Mouse (Mus musculus) heart, postnatal 4 days (tissue): ENCODE measurements around the gene Rex1bd. TPM values are rescaled to one million over a fixed set of nuclear protein-coding genes. Genes with fewer than 3 reads are reported as not detected.

Experiments
- DNase-seq: peaks from one replicate; pipeline ENCODE4 v3.0.0; 2021
- total RNA-seq, 2 experiments: library from RNA; stranded (reverse); gene quantifications; 2 replicates each; pipeline ENCODE4 v1.2.3; 2021

Rex1bd gene
- total RNA-seq, 2 experiments from 2014 or later: 96.9 to 109 TPM

GRCm38 (mm10) chr8:70476333-70477268 is 30.0 kb downstream of the Rex1bd start, which contains the start of gene Klhl26:
Gene Klhl26, minus strand, starts transcription at chr8:70476968.
- DNase-seq: peak; percentile 97

GRCm38 (mm10) chr8:70471856-70472255 is 34.7 kb downstream of the Rex1bd start:
- no peak for DNase-seq

- no peak for DNase-seq
These were observed 36.6 kb downstream of the Rex1bd start for GRCm38 (mm10) chr8:70469938-70470337.

GRCm38 (mm10) chr8:70469295-70469916 is 37.1 kb downstream of the Rex1bd start:
- no peak for DNase-seq

- no peak for DNase-seq
These were observed 37.8 kb downstream of the Rex1bd start for GRCm38 (mm10) chr8:70468733-70469132.

GRCm38 (mm10) chr8:70467907-70468306 is 38.6 kb downstream of the Rex1bd start:
- DNase-seq: no peak

- DNase-seq: peak; percentile 30
These were observed 39.3 kb downstream of the Rex1bd start for GRCm38 (mm10) chr8:70467229-70467725.

- DNase-seq: peak; percentile 60
These were observed 39.8 kb downstream of the Rex1bd start for GRCm38 (mm10) chr8:70466771-70467170.

GRCm38 (mm10) chr8:70466305-70466704 is 40.2 kb downstream of the Rex1bd start:
- DNase-seq: no peak

GRCm38 (mm10) chr8:70465701-70466100 is 40.9 kb downstream of the Rex1bd start:
- DNase-seq: no peak

GRCm38 (mm10) chr8:70464162-70464561 is 42.4 kb downstream of the Rex1bd start:
- no peak for DNase-seq

- DNase-seq: peak; percentile 58
These were observed 43.2 kb downstream of the Rex1bd start for GRCm38 (mm10) chr8:70463306-70463705.

- DNase-seq: no peak
These were observed 44.1 kb downstream of the Rex1bd start for GRCm38 (mm10) chr8:70462516-70462813.

- no peak for DNase-seq
These were observed 44.6 kb downstream of the Rex1bd start for GRCm38 (mm10) chr8:70461765-70462515.

- DNase-seq: no peak
These were observed 45.9 kb downstream of the Rex1bd start for GRCm38 (mm10) chr8:70460606-70461005.

- no peak for DNase-seq
These were observed 46.4 kb downstream of the Rex1bd start for GRCm38 (mm10) chr8:70460199-70460598.

GRCm38 (mm10) chr8:70459636-70460035 is 46.9 kb downstream of the Rex1bd start:
- DNase-seq: no peak

GRCm38 (mm10) chr8:70458462-70458861 is 48.1 kb downstream of the Rex1bd start:
- no peak for DNase-seq

- no peak for DNase-seq
These were observed 48.7 kb downstream of the Rex1bd start for GRCm38 (mm10) chr8:70457882-70458281.

GRCm38 (mm10) chr8:70456996-70457395 is 49.6 kb downstream of the Rex1bd start:
- no peak for DNase-seq
